Mouse (Mus musculus): ENCODE results near the gene Rock2.

GRCm38 (mm10) chr12:16996281-16996680, 101.6 kb downstream of the Rock2 start:
- TF ChIP-seq GATA1 (IDR thresholded peaks at IDR 0.05; ENCODE audit: borderline replicate concordance, low read length) (no peak), FLI1 (IDR thresholded peaks at IDR 0.05; ENCODE audit: low read length) (no peak)
